Mouse (Mus musculus): Measurements from ENCODE around the gene Acss1.

Gene Acss1

GRCm38 (mm10) chr2:150667820-150668766 is at the start of gene Acss1:
Gene Acss1 (minus strand): TSS chr2:150668500.
- no peak for DNase-seq (ENCODE audit: extremely low read depth, insufficient read length, low spot score)

- DNase-seq (ENCODE audit: extremely low read depth, insufficient read length, low spot score), result no peak
Measured at GRCm38 (mm10) chr2:150712167-150712674, 43.9 kb upstream of the Acss1 start.

- DNase-seq (ENCODE audit: extremely low read depth, insufficient read length, low spot score), result no peak
Measured at GRCm38 (mm10) chr2:150691481-150692170, 23.3 kb upstream of the Acss1 start.

- no peak for DNase-seq (ENCODE audit: extremely low read depth, insufficient read length, low spot score)
Measured at GRCm38 (mm10) chr2:150690216-150690615, 21.9 kb upstream of the Acss1 start.

- no peak for DNase-seq (ENCODE audit: extremely low read depth, insufficient read length, low spot score)
Measured at GRCm38 (mm10) chr2:150689223-150689800, 21.0 kb upstream of the Acss1 start, which contains the start of gene Vsx1. Gene Vsx1 (minus strand): TSS chr2:150689360.

- no peak for DNase-seq (ENCODE audit: extremely low read depth, insufficient read length, low spot score)
Measured at GRCm38 (mm10) chr2:150688541-150689186, 20.4 kb upstream of the Acss1 start.

GRCm38 (mm10) chr2:150687871-150688540 is 19.7 kb upstream of the Acss1 start:
- no peak for DNase-seq (ENCODE audit: extremely low read depth, insufficient read length, low spot score)

- no peak for DNase-seq (ENCODE audit: extremely low read depth, insufficient read length, low spot score)
Measured at GRCm38 (mm10) chr2:150685389-150685788, 17.1 kb upstream of the Acss1 start.

- no peak for DNase-seq (ENCODE audit: extremely low read depth, insufficient read length, low spot score)
Measured at GRCm38 (mm10) chr2:150684451-150684850, 16.2 kb upstream of the Acss1 start.

- DNase-seq (ENCODE audit: extremely low read depth, insufficient read length, low spot score), result no peak
Measured at GRCm38 (mm10) chr2:150681581-150681980, 13.3 kb upstream of the Acss1 start.

GRCm38 (mm10) chr2:150678392-150678791 is 10.1 kb upstream of the Acss1 start:
- peak; percentile 21 for DNase-seq (ENCODE audit: extremely low read depth, insufficient read length, low spot score)

- no peak for DNase-seq (ENCODE audit: extremely low read depth, insufficient read length, low spot score)
Measured at GRCm38 (mm10) chr2:150675525-150675924, 7.2 kb upstream of the Acss1 start.

GRCm38 (mm10) chr2:150674900-150675299 is 6.6 kb upstream of the Acss1 start:
- no peak for DNase-seq (ENCODE audit: extremely low read depth, insufficient read length, low spot score)

GRCm38 (mm10) chr2:150673929-150674328 is 5.6 kb upstream of the Acss1 start:
- no peak for DNase-seq (ENCODE audit: extremely low read depth, insufficient read length, low spot score)

- no peak for DNase-seq (ENCODE audit: extremely low read depth, insufficient read length, low spot score)
Measured at GRCm38 (mm10) chr2:150671609-150672290, 3.5 kb upstream of the Acss1 start.

- no peak for DNase-seq (ENCODE audit: extremely low read depth, insufficient read length, low spot score)
Measured at GRCm38 (mm10) chr2:150670926-150671325, 2.6 kb upstream of the Acss1 start.

GRCm38 (mm10) chr2:150669454-150670045 is 1.2 kb upstream of the Acss1 start:
- no peak for DNase-seq (ENCODE audit: extremely low read depth, insufficient read length, low spot score)

- no peak for DNase-seq (ENCODE audit: extremely low read depth, insufficient read length, low spot score)
Measured at GRCm38 (mm10) chr2:150668956-150669355, 656 bp upstream of the Acss1 start.
